Mouse (Mus musculus) cortical plate, adult 2 months (tissue): ENCODE results near the gene Tex22.

Source experiments
- CTCF ChIP-seq: fragments of 200-500 bp; IDR thresholded peaks from 2 replicates; pipeline ENCODE4 v1.5.1; 2011; ENCODE audit warnings: mild to moderate bottlenecking, control low read depth, low read length; ENCODE audit not compliant: insufficient read depth; ENCODE audit errors: extremely low read depth
- POLR2A ChIP-seq: fragments of 200-500 bp; IDR thresholded peaks from 2 replicates; pipeline ENCODE4 v1.6.1; 2011; ENCODE audit warnings: mild to moderate bottlenecking, low read length, control low read depth; ENCODE audit not compliant: insufficient read depth; ENCODE audit errors: extremely low read depth

DNA sequence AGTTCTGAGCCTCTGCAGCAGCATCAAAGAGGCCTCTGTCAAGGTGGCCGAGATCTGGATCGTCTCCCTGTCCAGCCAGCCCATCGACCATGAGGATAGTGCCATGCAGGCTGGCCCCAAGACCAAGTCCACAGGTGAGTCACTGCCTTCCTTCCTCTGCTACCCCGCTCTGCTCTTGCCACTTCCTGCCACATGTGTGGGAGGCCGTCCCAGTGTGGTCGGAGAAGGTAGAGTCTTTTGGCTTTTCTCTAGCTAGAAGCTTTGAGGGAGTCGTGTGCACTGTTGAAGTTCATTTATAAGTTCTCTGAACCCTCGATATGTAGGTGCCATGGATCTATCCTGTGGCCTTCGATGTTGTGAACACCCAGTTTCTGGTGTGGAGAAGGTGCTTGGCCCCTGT lies 24.5 kb upstream of the Tex22 start:
- TF ChIP-seq CTCF (no peak), POLR2A (no peak)
